Mouse (Mus musculus) cortical plate, adult 2 months (tissue): ENCODE measurements around the gene Arntl. TPM values are rescaled to one million over a fixed set of nuclear protein-coding genes. Genes with fewer than 3 reads are reported as not detected.

Experiments used
- H3K27ac ChIP-seq: fragments of 200-500 bp; 2 replicates; pipeline ENCODE4 v1.5.1; 2012; ENCODE audit warnings: low read length, control low read depth, inconsistent platforms; ENCODE audit not compliant: insufficient read depth
- H3K4me1 ChIP-seq: fragments of 200-500 bp; 2 replicates; pipeline ENCODE4 v1.6.1; 2011; ENCODE audit warnings: low read length; ENCODE audit not compliant: control insufficient read depth, insufficient read depth
- H3K4me3 ChIP-seq: fragments of 200-500 bp; 2 replicates; pipeline ENCODE4 v1.5.1; 2011; ENCODE audit warnings: mild to moderate bottlenecking, low read length, control low read depth; ENCODE audit not compliant: insufficient read depth
- CTCF ChIP-seq: fragments of 200-500 bp; IDR thresholded peaks from 2 replicates; pipeline ENCODE4 v1.5.1; 2011; ENCODE audit warnings: mild to moderate bottlenecking, control low read depth, low read length; ENCODE audit not compliant: insufficient read depth; ENCODE audit errors: extremely low read depth
- POLR2A ChIP-seq: fragments of 200-500 bp; IDR thresholded peaks from 2 replicates; pipeline ENCODE4 v1.6.1; 2011; ENCODE audit warnings: mild to moderate bottlenecking, low read length, control low read depth; ENCODE audit not compliant: insufficient read depth; ENCODE audit errors: extremely low read depth
- polyA plus RNA-seq: library from polyadenylated mRNA; depleted of rRNA; stranded (reverse); fragments of >200 nt; gene quantifications from 2 replicates; pipeline ENCODE4 v1.2.3, GENCODE M21; 2012

The Arntl gene
- polyA plus RNA-seq, 1 experiment = 30.4 TPM

GRCm38 (mm10) chr7:113285405-113285804 is 78.1 kb downstream of the Arntl start:
- H3K4me3 ChIP-seq = no peak overlapping the region
- TF ChIP-seq POLR2A = no peak
- TF ChIP-seq CTCF = no peak
- peaks cover 2% of the 10 kb centered on the region; the same call in 1 of the 2 replicates for H3K4me1 ChIP-seq
- no peak overlapping the region for H3K27ac ChIP-seq

GRCm38 (mm10) chr7:113289211-113289610 is 81.9 kb downstream of the Arntl start:
- H3K4me1 ChIP-seq = peaks cover 4% of the 10 kb centered on the region; the same call in 1 of the 2 replicates
- no peak overlapping the region for H3K4me3 ChIP-seq
- no peak overlapping the region for H3K27ac ChIP-seq
- TF ChIP-seq CTCF (no peak), POLR2A (no peak)

GRCm38 (mm10) chr7:113291741-113292140 is 84.5 kb downstream of the Arntl start:
- Histone ChIP-seq H3K4me3 (no peak overlapping the region), H3K4me1 (peaks cover 2% of the 10 kb centered on the region; the same call in 1 of the 2 replicates), H3K27ac (peak overlapping the region; percentile 47; the same call in 1 of the 2 replicates)
- TF ChIP-seq CTCF (no peak), POLR2A (no peak)

- peaks cover 2% of the 10 kb centered on the region; the same call in 1 of the 2 replicates for H3K4me1 ChIP-seq
- TF ChIP-seq POLR2A (no peak), CTCF (no peak)
These were observed 84.9 kb downstream of the Arntl start for GRCm38 (mm10) chr7:113292193-113292592.

GRCm38 (mm10) chr7:113294598-113294997 is 87.3 kb downstream of the Arntl start:
- TF ChIP-seq POLR2A = no peak
- no peak for TF ChIP-seq CTCF
- no peak overlapping the region for H3K27ac ChIP-seq
- 0 out of 2 replicates have a peak, but pooled peaks cover 2% of the 10 kb centered on the region for H3K4me1 ChIP-seq
- H3K4me3 ChIP-seq = no peak overlapping the region

More at GRCm38 (mm10) chr7:113292193-113292592, 84.9 kb downstream of the Arntl start:
- Histone ChIP-seq H3K27ac (no peak overlapping the region), H3K4me3 (no peak overlapping the region)

- 0 out of 2 replicates have a peak, but pooled peaks cover 2% of the 10 kb centered on the region for H3K4me1 ChIP-seq
- no peak overlapping the region for H3K4me3 ChIP-seq
- TF ChIP-seq POLR2A (no peak), CTCF (no peak)
- H3K27ac ChIP-seq = no peak overlapping the region
These were observed 88.0 kb downstream of the Arntl start for GRCm38 (mm10) chr7:113295077-113295890.

GRCm38 (mm10) chr7:113297813-113298212 is 90.5 kb downstream of the Arntl start:
- TF ChIP-seq POLR2A (no peak), CTCF (no peak)
- Histone ChIP-seq H3K4me1 (no peaks in the 10 kb centered on the region), H3K27ac (no peak overlapping the region), H3K4me3 (no peak overlapping the region)

- Histone ChIP-seq H3K4me1 (peaks cover 6% of the 10 kb centered on the region), H3K27ac (no peak overlapping the region), H3K4me3 (no peak overlapping the region)
- no peak for TF ChIP-seq POLR2A
- TF ChIP-seq CTCF = no peak
These were observed 102.9 kb downstream of the Arntl start for GRCm38 (mm10) chr7:113310136-113310535.

- Histone ChIP-seq H3K4me1 (peaks cover 6% of the 10 kb centered on the region), H3K27ac (no peak overlapping the region), H3K4me3 (no peak overlapping the region)
- no peak for TF ChIP-seq POLR2A
- TF ChIP-seq CTCF = peak; percentile 70; the same call in 1 of the 2 replicates
These were observed 104.5 kb downstream of the Arntl start for GRCm38 (mm10) chr7:113311784-113312183.

GRCm38 (mm10) chr7:113320128-113320527 is 112.9 kb downstream of the Arntl start:
- no peak overlapping the region for H3K27ac ChIP-seq
- TF ChIP-seq CTCF (no peak), POLR2A (no peak)
- H3K4me1 ChIP-seq = no peaks in the 10 kb centered on the region
- H3K4me3 ChIP-seq = no peak overlapping the region
